Mouse (Mus musculus) adrenal gland, postnatal 10 days (tissue): Measurements from ENCODE around the gene Nbea. TPM values are rescaled to one million over a fixed set of nuclear protein-coding genes. Genes with fewer than 3 reads are reported as not detected.
"Not testable (repeated sequence)": the region's sequence is repeated elsewhere in the genome, so short reads cannot be mapped to it uniquely, and the experiment has no call there.

Experiments used
- DNase-seq: peaks from one replicate; pipeline ENCODE4 v3.0.0; 2021; ENCODE audit warnings: mixed read lengths
- total RNA-seq, 2 experiments: library from RNA; stranded (reverse); gene quantifications; 2 replicates each; pipeline ENCODE4 v1.2.3; 2021

Nbea gene
- total RNA-seq, 2 experiments from 2014 or later: 15.1 to 22.7 TPM

GRCm38 (mm10) chr3:56039494-56039893 lies 144.0 kb downstream of the Nbea start:
- DNase-seq: no peak

GRCm38 (mm10) chr3:56034596-56034995 lies 148.9 kb downstream of the Nbea start:
- DNase-seq: no peak

- no peak for DNase-seq
Observed at GRCm38 (mm10) chr3:56018494-56018893, 165.0 kb downstream of the Nbea start.

- DNase-seq: no peak
Observed at GRCm38 (mm10) chr3:56011132-56011531, 172.4 kb downstream of the Nbea start.

GRCm38 (mm10) chr3:56007991-56008390 lies 175.5 kb downstream of the Nbea start:
- DNase-seq: peak; percentile 55

GRCm38 (mm10) chr3:56000259-56000658 lies 183.2 kb downstream of the Nbea start:
- DNase-seq: no peak

- DNase-seq: no peak
Observed at GRCm38 (mm10) chr3:55978361-55978760, 205.1 kb downstream of the Nbea start.

- not testable (repeated sequence) for DNase-seq
Observed at GRCm38 (mm10) chr3:55976986-55977385, 206.5 kb downstream of the Nbea start.

GRCm38 (mm10) chr3:55965723-55966156 lies 217.8 kb downstream of the Nbea start:
- DNase-seq: no peak

- DNase-seq: no peak
Observed at GRCm38 (mm10) chr3:55963032-55963431, 220.5 kb downstream of the Nbea start.

GRCm38 (mm10) chr3:55949994-55950393 lies 233.5 kb downstream of the Nbea start:
- no peak for DNase-seq

GRCm38 (mm10) chr3:55949148-55949547 lies 234.4 kb downstream of the Nbea start:
- DNase-seq: no peak

- DNase-seq: no peak
Observed at GRCm38 (mm10) chr3:55927343-55927742, 256.2 kb downstream of the Nbea start.

GRCm38 (mm10) chr3:55909290-55909689 lies 274.2 kb downstream of the Nbea start:
- peak; percentile 20 for DNase-seq

- DNase-seq: no peak
Observed at GRCm38 (mm10) chr3:55890574-55890973, 292.9 kb downstream of the Nbea start.

- no peak for DNase-seq
Observed at GRCm38 (mm10) chr3:55889227-55889626, 294.3 kb downstream of the Nbea start.

GRCm38 (mm10) chr3:55887829-55888210 lies 295.7 kb downstream of the Nbea start:
- DNase-seq: no peak

- peak; percentile 9 for DNase-seq
Observed at GRCm38 (mm10) chr3:55887193-55887828, 296.2 kb downstream of the Nbea start.

- no peak for DNase-seq
Observed at GRCm38 (mm10) chr3:55872944-55873924, 310.3 kb downstream of the Nbea start.

GRCm38 (mm10) chr3:55852488-55852887 lies 331.0 kb downstream of the Nbea start:
- DNase-seq: no peak

- no peak for DNase-seq
Observed at GRCm38 (mm10) chr3:55847115-55847514, 336.4 kb downstream of the Nbea start.

GRCm38 (mm10) chr3:55837188-55837587 lies 346.3 kb downstream of the Nbea start:
- DNase-seq: no peak

GRCm38 (mm10) chr3:55835207-55835606 lies 348.3 kb downstream of the Nbea start:
- DNase-seq: no peak
